Mouse (Mus musculus): ENCODE data around the gene Zfp217. TPM values are rescaled to one million over a fixed set of nuclear protein-coding genes. Genes with fewer than 3 reads are reported as not detected.

Zfp217 gene
- polyA plus RNA-seq, 1 experiment from 2014 or later = 3.3 TPM

DNA sequence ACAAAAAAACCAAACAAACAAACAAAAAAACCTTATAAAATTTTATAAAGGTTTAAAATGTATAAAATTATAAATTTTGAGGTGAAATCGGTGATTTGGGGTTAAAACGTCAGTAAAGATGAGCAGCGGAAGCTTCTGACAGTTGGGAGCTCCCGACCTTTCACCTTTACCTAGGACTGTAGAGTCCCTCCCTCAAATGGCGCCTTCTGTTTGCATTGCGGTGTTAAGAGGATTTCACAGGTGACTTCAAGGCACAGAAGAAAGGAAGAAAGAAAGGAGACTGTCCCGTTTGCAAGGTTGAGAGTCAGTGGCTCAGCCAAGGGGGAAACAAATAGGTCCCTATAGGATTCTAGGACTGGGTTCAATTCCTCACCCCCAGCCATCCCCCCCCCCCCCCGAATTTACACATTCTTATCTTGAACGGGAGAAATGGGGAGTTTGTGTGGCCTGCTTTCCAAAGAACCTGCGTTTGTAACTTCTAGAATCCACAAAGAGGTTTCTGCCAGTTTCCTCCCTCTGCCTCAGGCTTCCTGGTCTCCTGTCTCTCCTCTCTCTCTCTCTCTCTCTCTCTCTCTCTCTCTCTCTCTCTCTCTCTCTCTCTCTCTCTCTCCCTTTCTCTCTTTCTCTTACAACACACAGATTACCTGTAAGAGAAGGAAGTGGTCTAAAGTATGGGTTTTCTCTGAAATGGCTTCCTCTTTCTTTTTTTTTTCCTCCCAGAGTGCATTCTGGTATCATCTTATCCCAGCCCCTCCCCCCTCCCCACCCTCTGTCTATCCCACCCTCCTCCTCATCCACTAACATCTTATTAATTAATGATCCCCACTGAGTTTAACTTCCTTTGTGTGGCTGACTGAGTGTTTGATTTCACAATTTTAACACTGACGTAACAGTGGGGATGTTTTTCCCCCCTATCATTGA, 9.6 kb upstream of the Zfp217 start:
- H3K36me3 ChIP-seq = no peaks in the 10 kb centered on the region
- H3K9ac ChIP-seq = no peak overlapping the region
- peaks cover 26% of the 10 kb centered on the region for H3K4me1 ChIP-seq
- no peak overlapping the region for H3K4me2 ChIP-seq
- no peak overlapping the region for H3K27ac ChIP-seq
- 44% methylated on average over 11 of the region's 11 CpGs for WGBS
- H3K4me3 ChIP-seq = no peak overlapping the region
- no peaks in the 10 kb centered on the region for H3K9me3 ChIP-seq
- H3K27me3 ChIP-seq = no peaks in the 10 kb centered on the region
- ATAC-seq (ENCODE audit: insufficient number of reproducible peaks, low FRiP score, low TSS enrichment, low read depth) = no peak

- Histone ChIP-seq H3K4me2 (peak overlapping the region; percentile 45), H3K36me3 (no peaks in the 10 kb centered on the region), H3K27me3 (no peaks in the 10 kb centered on the region), H3K9me3 (no peaks in the 10 kb centered on the region), H3K27ac (peak overlapping the region; percentile 65), H3K4me1 (peaks cover 24% of the 10 kb centered on the region), H3K9ac (no peak overlapping the region), H3K4me3 (peak overlapping the region; percentile 25)
- ATAC-seq (ENCODE audit: insufficient number of reproducible peaks, low FRiP score, low TSS enrichment, low read depth) = no peak
- 4% methylated on average over 18 of the region's 18 CpGs for WGBS
Measured at GRCm38 (mm10) chr2:170155089-170155740, 7.3 kb upstream of the Zfp217 start.

DNA sequence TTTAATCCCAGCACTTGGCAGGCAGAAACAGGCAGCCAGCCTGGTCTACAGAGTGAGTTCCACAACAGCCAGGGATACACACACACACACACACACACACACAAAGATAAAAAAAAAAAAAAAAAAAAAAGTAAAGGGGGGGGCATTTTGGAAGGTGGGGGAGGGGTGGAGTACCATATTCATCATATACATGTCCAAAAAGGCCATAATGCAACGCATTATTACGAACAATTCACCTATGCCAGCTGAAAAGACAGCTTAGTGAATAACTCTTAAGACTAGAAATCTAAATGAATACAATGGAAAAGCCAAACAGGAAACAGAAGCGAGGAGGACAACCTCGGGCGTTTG, 6.8 kb upstream of the Zfp217 start:
- H3K9ac ChIP-seq = no peak overlapping the region
- H3K4me2 ChIP-seq = peak overlapping the region; percentile 45
- no peaks in the 10 kb centered on the region for H3K27me3 ChIP-seq
- H3K27ac ChIP-seq = peak overlapping the region; percentile 65
- ATAC-seq (ENCODE audit: insufficient number of reproducible peaks, low FRiP score, low TSS enrichment, low read depth) = no peak
- peaks cover 23% of the 10 kb centered on the region for H3K4me1 ChIP-seq
- WGBS = 19% methylated on average over 5 of the region's 5 CpGs
- no peaks in the 10 kb centered on the region for H3K9me3 ChIP-seq
- H3K36me3 ChIP-seq = no peaks in the 10 kb centered on the region
- H3K4me3 ChIP-seq = peak overlapping the region; percentile 25

- 0 out of 2 replicates have a peak overlapping the region, but pooled peaks have one; percentile 65 for H3K27ac ChIP-seq
- 23% methylated on average over 6 of the region's 6 CpGs for WGBS
- no peaks in the 10 kb centered on the region for H3K36me3 ChIP-seq
- no peak for ATAC-seq (ENCODE audit: insufficient number of reproducible peaks, low FRiP score, low TSS enrichment, low read depth)
- no peaks in the 10 kb centered on the region for H3K9me3 ChIP-seq
- peak overlapping the region; percentile 37; the same call in 1 of the 2 replicates for H3K4me3 ChIP-seq
- H3K4me1 ChIP-seq = peaks cover 23% of the 10 kb centered on the region
- H3K27me3 ChIP-seq = no peaks in the 10 kb centered on the region
- H3K4me2 ChIP-seq = peak overlapping the region; percentile 45
- H3K9ac ChIP-seq = no peak overlapping the region
Measured at GRCm38 (mm10) chr2:170154301-170154721, 6.4 kb upstream of the Zfp217 start.

DNA sequence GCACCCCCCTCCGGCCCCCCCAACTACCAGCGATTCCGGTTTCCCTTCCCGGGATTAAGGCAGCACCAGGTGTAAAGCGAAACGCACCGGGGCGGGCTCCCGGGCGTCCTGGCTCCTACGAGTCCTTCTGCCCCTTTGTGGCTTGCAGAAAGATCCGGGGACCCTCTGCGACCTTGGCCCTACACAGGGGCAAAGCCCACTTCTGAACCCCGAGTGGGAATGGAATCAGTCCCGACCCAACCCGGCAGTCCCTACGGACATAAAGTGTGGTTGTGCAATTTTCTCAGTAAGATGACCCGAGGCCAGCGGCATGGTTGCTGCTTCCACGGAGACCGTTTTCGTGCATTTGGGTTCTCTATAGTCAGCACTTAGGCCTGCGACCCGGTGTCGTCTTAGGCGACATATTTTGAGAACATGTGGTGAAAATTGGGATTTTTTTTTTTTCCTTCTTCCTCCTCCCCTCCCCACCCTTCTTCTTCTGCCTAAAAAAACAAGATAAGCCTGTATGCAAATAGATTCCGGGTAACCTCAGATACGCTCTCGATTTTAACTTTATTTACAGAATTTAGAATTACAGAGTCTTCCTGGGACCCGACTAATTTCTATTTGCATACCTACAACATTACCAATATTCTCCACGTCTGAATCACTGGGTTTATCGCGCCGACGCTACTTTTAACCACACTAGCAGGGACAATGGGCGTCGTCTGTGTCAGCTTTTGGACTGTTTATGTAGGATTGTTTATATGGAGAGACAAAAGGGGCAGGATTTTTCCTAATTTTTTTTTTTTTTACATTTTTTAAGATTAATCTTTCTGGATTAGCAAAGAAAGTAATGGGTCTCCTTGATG, 5.7 kb upstream of the Zfp217 start:
- Histone ChIP-seq H3K4me2 (peak overlapping the region; percentile 67), H3K4me1 (peaks cover 23% of the 10 kb centered on the region), H3K36me3 (no peaks in the 10 kb centered on the region), H3K27ac (peak overlapping the region; percentile 44; the same call in 1 of the 2 replicates), H3K4me3 (peak overlapping the region; percentile 37), H3K27me3 (no peaks in the 10 kb centered on the region), H3K9me3 (no peaks in the 10 kb centered on the region), H3K9ac (peak overlapping the region; percentile 12; the same call in 1 of the 2 replicates)
- WGBS = 6% methylated on average over 37 of the region's 37 CpGs
- ATAC-seq (ENCODE audit: insufficient number of reproducible peaks, low FRiP score, low TSS enrichment, low read depth) = no peak

GRCm38 (mm10) chr2:170152856-170153255, 5.0 kb upstream of the Zfp217 start:
- peak overlapping the region; percentile 37; the same call in 1 of the 2 replicates for H3K4me3 ChIP-seq
- no peaks in the 10 kb centered on the region for H3K27me3 ChIP-seq
- peaks cover 23% of the 10 kb centered on the region for H3K4me1 ChIP-seq
- H3K9me3 ChIP-seq = no peaks in the 10 kb centered on the region
- H3K27ac ChIP-seq = no peak overlapping the region
- H3K4me2 ChIP-seq = peak overlapping the region; percentile 67
- ATAC-seq (ENCODE audit: insufficient number of reproducible peaks, low FRiP score, low TSS enrichment, low read depth) = no peak
- H3K36me3 ChIP-seq = no peaks in the 10 kb centered on the region
- no peak overlapping the region for H3K9ac ChIP-seq
- WGBS = 28% methylated on average over 7 of the region's 7 CpGs

DNA sequence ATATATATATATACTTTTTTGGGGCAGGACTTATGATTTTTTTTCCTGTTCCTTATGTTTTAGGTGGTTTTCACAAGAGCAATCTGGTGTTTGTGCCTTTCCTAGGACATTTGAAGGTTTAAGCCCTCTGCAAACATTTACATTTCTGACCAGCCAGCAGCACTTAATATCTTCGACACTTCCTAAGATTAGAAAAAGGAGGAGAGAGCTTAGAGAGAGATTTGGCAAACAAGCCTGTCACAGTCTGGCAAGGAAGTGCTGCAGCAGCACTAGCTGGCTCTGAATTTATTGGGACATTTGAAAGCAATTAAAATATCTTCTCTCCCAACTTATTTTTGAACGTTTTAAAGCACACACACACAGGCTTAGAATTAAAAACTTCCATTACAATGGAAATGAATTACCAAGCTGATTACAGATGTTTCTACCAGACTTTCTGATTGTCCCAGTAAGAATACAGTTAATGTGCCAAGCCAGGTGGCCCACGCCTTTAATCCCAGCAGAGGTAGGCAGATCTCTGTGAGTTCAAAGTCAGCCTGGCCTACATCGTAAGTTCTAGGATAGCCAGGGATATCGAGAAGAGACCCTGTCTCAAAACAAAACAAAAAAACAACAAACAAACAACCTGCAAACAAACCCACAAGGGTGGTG, 4.3 kb upstream of the Zfp217 start:
- Histone ChIP-seq H3K36me3 (no peaks in the 10 kb centered on the region), H3K4me2 (no peak overlapping the region), H3K9ac (no peak overlapping the region), H3K4me1 (peaks cover 28% of the 10 kb centered on the region), H3K27ac (no peak overlapping the region), H3K4me3 (no peak overlapping the region), H3K9me3 (no peaks in the 10 kb centered on the region), H3K27me3 (no peaks in the 10 kb centered on the region)
- ATAC-seq (ENCODE audit: insufficient number of reproducible peaks, low FRiP score, low TSS enrichment, low read depth) = no peak
- 50% methylated on average over 5 of the region's 5 CpGs for WGBS

DNA sequence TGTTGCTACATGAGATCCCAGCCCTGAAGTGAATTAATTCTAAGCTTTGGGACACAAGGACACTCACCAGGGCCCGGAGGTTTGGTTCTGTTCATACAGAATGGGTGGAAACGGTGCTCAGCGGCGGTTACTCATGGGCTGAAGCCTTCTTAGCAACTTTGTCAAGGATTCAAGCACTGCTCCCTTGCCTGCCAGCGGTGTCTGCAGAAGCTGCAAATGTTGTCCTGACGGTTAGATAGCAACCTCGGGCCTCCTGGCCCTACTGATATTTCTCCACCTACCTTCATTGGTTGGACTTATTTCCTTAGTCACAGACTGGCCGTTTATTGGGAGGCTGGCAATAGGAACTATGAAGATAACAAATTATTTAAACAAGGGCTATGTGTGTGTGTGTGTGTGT, 3.6 kb upstream of the Zfp217 start:
- Histone ChIP-seq H3K27me3 (no peaks in the 10 kb centered on the region), H3K4me3 (no peak overlapping the region), H3K4me2 (no peak overlapping the region), H3K9me3 (no peaks in the 10 kb centered on the region), H3K4me1 (peaks cover 28% of the 10 kb centered on the region), H3K9ac (no peak overlapping the region), H3K36me3 (no peaks in the 10 kb centered on the region), H3K27ac (no peak overlapping the region)
- WGBS = 79% methylated on average over 8 of the region's 8 CpGs
- no peak for ATAC-seq (ENCODE audit: insufficient number of reproducible peaks, low FRiP score, low TSS enrichment, low read depth)

DNA sequence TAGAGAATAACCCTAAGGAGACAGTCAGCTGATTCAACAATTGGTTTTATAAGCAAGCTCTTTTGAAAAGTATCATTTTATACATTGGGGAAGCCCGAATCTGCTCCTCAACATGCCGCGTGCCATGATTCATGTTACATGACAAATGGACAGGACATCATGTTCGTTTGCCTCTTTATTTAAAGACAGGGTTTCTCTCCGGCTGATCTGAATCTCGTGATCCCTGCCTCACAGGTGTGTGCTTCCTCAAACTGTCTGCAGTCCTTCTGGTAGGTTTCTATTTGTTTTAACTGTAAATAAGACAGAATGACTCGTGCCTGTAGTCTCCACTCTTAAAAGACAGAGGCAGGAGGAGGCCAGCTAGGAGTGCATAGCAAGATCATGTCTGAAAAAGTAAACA, 925 bp upstream of the Zfp217 start:
- H3K4me1 ChIP-seq = peaks cover 18% of the 10 kb centered on the region
- no peaks in the 10 kb centered on the region for H3K27me3 ChIP-seq
- H3K27ac ChIP-seq = no peak overlapping the region
- no peaks in the 10 kb centered on the region for H3K9me3 ChIP-seq
- H3K36me3 ChIP-seq = no peaks in the 10 kb centered on the region
- ATAC-seq (ENCODE audit: insufficient number of reproducible peaks, low FRiP score, low TSS enrichment, low read depth) = no peak
- H3K4me3 ChIP-seq = no peak overlapping the region
- 68% methylated on average over 7 of the region's 7 CpGs for WGBS
- H3K9ac ChIP-seq = no peak overlapping the region
- no peak overlapping the region for H3K4me2 ChIP-seq

DNA sequence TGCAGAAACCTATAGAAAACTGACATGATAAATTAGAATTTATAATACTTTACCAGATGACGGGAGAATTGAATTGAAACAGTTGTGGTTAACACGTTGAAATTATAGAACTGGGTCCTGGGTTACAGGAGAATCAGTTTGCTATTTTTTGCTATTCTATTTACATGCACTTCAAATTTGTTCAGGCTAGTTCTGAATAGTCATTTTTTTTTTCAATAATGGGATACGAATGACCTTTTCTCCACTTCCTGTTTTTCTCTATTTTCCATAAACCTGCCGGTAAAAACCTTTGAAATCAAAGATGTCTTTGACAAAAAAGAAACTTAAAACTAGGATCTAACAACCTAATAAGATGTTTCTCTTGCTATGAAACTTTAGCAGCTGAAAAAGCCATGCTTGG, 733 bp downstream of the Zfp217 start:
- no peak overlapping the region for H3K4me3 ChIP-seq
- H3K36me3 ChIP-seq = no peaks in the 10 kb centered on the region
- H3K27me3 ChIP-seq = no peaks in the 10 kb centered on the region
- ATAC-seq (ENCODE audit: insufficient number of reproducible peaks, low FRiP score, low TSS enrichment, low read depth) = no peak
- peaks cover 5% of the 10 kb centered on the region; the same call in 1 of the 2 replicates for H3K4me1 ChIP-seq
- H3K9ac ChIP-seq = no peak overlapping the region
- WGBS = 59% methylated on average over 4 of the region's 4 CpGs
- H3K9me3 ChIP-seq = no peaks in the 10 kb centered on the region
- H3K27ac ChIP-seq = no peak overlapping the region
- no peak overlapping the region for H3K4me2 ChIP-seq

- H3K4me3 ChIP-seq = no peak overlapping the region
- no peaks in the 10 kb centered on the region for H3K9me3 ChIP-seq
- no peak overlapping the region for H3K27ac ChIP-seq
- H3K4me1 ChIP-seq = peaks cover 9% of the 10 kb centered on the region; the same call in 1 of the 2 replicates
- 70% methylated on average over 10 of the region's 10 CpGs for WGBS
- no peak overlapping the region for H3K4me2 ChIP-seq
- no peaks in the 10 kb centered on the region for H3K36me3 ChIP-seq
- no peak for ATAC-seq (ENCODE audit: insufficient number of reproducible peaks, low FRiP score, low TSS enrichment, low read depth)
- H3K27me3 ChIP-seq = no peaks in the 10 kb centered on the region
- H3K9ac ChIP-seq = no peak overlapping the region
Measured at GRCm38 (mm10) chr2:170144343-170144742, 3.6 kb downstream of the Zfp217 start.

All from limb, embryonic 15.5 days (tissue).